Mouse (Mus musculus) layer of hippocampus, postnatal 10 days (tissue): ENCODE data around the gene Hoxc8. TPM values are rescaled to one million over a fixed set of nuclear protein-coding genes. Genes with fewer than 3 reads are reported as not detected.

Experiments
- DNase-seq, 2 experiments: peaks; one replicate each; pipeline ENCODE4 v3.0.0; 2021; ENCODE audit warnings: low spot score in 2 of 2
- microRNA-seq, 2 experiments: library from miRNA; unstranded; fragments of <30 nt; microRNA quantifications; one replicate each; pipeline ENCODE4 v1.2.0; 2021
- total RNA-seq, 2 experiments: library from RNA; stranded (reverse); gene quantifications; 2 replicates each; pipeline ENCODE4 v1.2.3; 2021

Hoxc8 gene
- total RNA-seq, 2 experiments from 2014 or later, result not detected

GRCm38 (mm10) chr15:103032646-103033575 is 42.5 kb downstream of the Hoxc8 start:
- no peak for DNase-seq

- no peak for DNase-seq
These were observed 43.8 kb downstream of the Hoxc8 start for GRCm38 (mm10) chr15:103034043-103034806.

GRCm38 (mm10) chr15:103034807-103035547 is 44.6 kb downstream of the Hoxc8 start:
- DNase-seq, result no peak

DNA sequence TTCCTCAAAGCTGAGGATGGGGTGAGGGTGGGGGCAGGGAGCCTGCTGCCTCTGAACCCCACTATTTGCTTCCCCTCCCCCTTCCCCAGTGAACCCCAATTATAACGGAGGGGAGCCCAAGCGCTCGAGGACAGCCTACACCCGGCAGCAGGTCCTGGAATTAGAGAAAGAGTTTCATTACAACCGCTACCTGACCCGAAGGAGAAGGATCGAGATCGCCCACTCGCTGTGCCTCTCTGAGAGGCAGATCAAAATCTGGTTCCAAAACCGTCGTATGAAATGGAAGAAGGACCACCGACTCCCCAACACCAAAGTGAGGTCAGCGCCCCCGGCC is 45.1 kb downstream of the Hoxc8 start:
- no peak for DNase-seq

DNA sequence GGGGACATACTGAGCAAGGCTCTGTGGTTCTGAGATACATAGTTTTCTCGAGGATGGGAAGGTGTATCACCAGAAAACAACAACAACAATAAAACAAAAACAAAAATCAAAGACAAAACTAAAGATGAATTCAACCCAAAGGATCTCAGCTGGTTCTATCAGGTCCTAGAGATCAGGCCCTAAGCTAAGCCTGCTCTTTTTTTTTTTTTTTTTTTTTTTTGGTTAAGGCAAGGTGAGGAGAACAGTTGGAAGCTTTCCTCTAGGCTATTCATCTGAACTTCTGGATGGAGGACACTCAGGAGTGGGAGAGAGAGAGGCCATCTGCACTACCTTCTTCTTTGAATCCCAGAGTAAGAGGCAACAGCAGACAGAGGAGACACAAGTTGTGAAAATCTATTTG is 47.2 kb downstream of the Hoxc8 start:
- DNase-seq, result no peak

- DNase-seq, result no peak
These were observed 48.5 kb downstream of the Hoxc8 start for GRCm38 (mm10) chr15:103038701-103039480.

GRCm38 (mm10) chr15:103039609-103040008 is 49.2 kb downstream of the Hoxc8 start:
- DNase-seq, result no peak

DNA sequence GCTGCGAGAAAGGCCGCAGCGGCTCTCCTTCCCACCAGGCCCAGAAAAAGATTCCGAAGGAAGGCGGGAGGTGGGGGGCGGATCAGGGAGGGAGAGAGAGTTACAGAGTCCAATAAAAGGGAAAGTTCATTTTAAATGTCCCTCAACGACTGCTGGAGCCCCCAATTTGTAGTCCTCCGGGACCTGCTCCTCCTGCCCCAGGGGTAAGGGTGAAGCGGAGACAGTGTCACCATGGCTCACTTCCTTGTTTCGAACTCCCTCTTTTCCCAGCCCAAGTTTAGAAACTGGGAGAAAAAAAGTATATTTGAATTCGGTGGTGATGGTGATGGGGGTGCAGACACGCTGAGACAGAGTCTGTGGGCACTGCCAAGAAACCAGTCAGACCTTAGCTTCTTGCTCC is 50.2 kb downstream of the Hoxc8 start:
- DNase-seq, result no peak

GRCm38 (mm10) chr15:103041613-103042012 is 51.2 kb downstream of the Hoxc8 start:
- no peak for DNase-seq

DNA sequence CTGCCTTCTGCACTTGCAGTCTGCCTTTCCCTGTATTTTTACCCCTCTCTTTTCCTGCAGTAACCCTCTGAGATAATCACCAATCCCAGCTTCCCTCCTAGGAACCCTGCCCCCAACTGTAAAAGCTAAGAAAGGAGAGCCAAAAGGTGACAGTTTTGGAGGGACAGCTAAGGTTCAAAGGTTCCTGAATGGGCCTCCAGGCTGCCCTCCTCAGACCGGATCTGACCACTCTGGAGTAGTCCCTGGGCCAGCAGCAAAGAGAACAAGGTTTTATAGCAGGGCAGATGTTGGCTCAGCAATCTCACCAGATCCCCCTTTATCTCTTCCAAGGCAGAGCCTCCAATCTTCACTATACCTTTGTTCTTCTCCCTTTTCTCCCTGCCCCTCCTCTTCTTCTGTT is 51.8 kb downstream of the Hoxc8 start:
- DNase-seq, result no peak

Small RNAs within 50 kb of the gene (microRNA-seq; reads per million reads assigned to microRNA genes)
- 0 to 0.98 reads per million in 2 experiments for gene Mir196a-2
- gene Mir615, result 0.89 to 0.98 reads per million in 2 experiments

Other genes starting within 250 kb of the Hoxc8 start
- not detected for gene Hoxc13, start 69.5 kb upstream of the Hoxc8 start, total RNA-seq
- gene Hoxc12, start 53.9 kb upstream of the Hoxc8 start, total RNA-seq, result not detected
- gene Hoxc11, start 36.2 kb upstream of the Hoxc8 start, total RNA-seq, result not detected
- gene Hoxc10, start 23.8 kb upstream of the Hoxc8 start, total RNA-seq, result not detected
- gene Hoxc5, start 23.2 kb upstream of the Hoxc8 start, total RNA-seq, result not detected
- gene Hoxc9, start 14.2 kb upstream of the Hoxc8 start, total RNA-seq, result not detected
- not detected for gene Hoxc6, start 7.7 kb downstream of the Hoxc8 start, total RNA-seq
- gene Hoxc4, start 28.3 kb downstream of the Hoxc8 start, total RNA-seq, result not detected
- 10 to 100 TPM; 15.1 to 17.4 TPM for gene Smug1, start 176.5 kb downstream of the Hoxc8 start, total RNA-seq
- 100 to 1,000 TPM; 181 to 188 TPM for gene Cbx5, start 249.2 kb downstream of the Hoxc8 start, total RNA-seq
- 100 to 1,000 TPM; 399 to 417 TPM for gene Hnrnpa1, start 249.8 kb downstream of the Hoxc8 start, total RNA-seq